Mouse (Mus musculus) stomach, embryonic 14.5 days (tissue): Measurements from ENCODE around the gene Mta3. TPM values are rescaled to one million over a fixed set of nuclear protein-coding genes. Genes with fewer than 3 reads are reported as not detected.
A peak's percentile ranks its signal among the peaks of the same experiment; 100 is the strongest.

Source experiments
- ATAC-seq: fragments of 200-750 bp; cut with Nextera tagmentation; 2 replicates; pipeline ENCODE4 v1.8.0; 2017; ENCODE audit warnings: low read depth, moderate TSS enrichment; ENCODE audit not compliant: insufficient number of reproducible peaks, insufficient read depth, low FRiP score
- H3K27ac ChIP-seq: fragments of 300-500 bp; sonication (generic); 2 replicates; pipeline ENCODE4 v1.5.1; 2014; ENCODE audit warnings: mild to moderate bottlenecking, low read length, moderate library complexity, mixed read lengths
- H3K27me3 ChIP-seq: fragments of 300-500 bp; sonication (generic); 2 replicates; pipeline ENCODE4 v1.6.1; 2014; ENCODE audit warnings: low read length, control low read depth, mixed read lengths; ENCODE audit not compliant: control insufficient read depth, insufficient read depth
- H3K36me3 ChIP-seq: fragments of 300-500 bp; sonication (generic); 2 replicates; pipeline ENCODE4 v1.6.1; 2014; ENCODE audit warnings: mild to moderate bottlenecking, control low read depth, low read length, moderate library complexity, mixed read lengths; ENCODE audit not compliant: control insufficient read depth, insufficient read depth
- H3K4me1 ChIP-seq: fragments of 300-500 bp; sonication (generic); 2 replicates; pipeline ENCODE4 v1.6.1; 2014; ENCODE audit warnings: low read length, control low read depth, mixed read lengths; ENCODE audit not compliant: control insufficient read depth, insufficient read depth
- H3K4me2 ChIP-seq: fragments of 300-500 bp; sonication (generic); replicated peaks from 2 replicates; pipeline ENCODE4 v1.6.1; 2014; ENCODE audit warnings: low read depth, low read length, control low read depth
- H3K4me3 ChIP-seq: fragments of 300-500 bp; sonication (generic); 2 replicates; pipeline ENCODE4 v1.5.1; 2014; ENCODE audit warnings: low read depth, low read length, control low read depth
- H3K9ac ChIP-seq: fragments of 300-500 bp; sonication (generic); replicated peaks from 2 replicates; pipeline ENCODE4 v1.6.1; 2014; ENCODE audit warnings: low read depth, mild to moderate bottlenecking, control low read depth, low read length, moderate library complexity, mixed read lengths
- H3K9me3 ChIP-seq: fragments of 300-500 bp; sonication (generic); 2 replicates; pipeline ENCODE4 v1.6.1; 2016; ENCODE audit warnings: low read depth, low read length, control low read depth; ENCODE audit not compliant: control insufficient read depth
- WGBS: fragments of 180-500 bp; shearing (Covaris S2); extraction: QIAGEN DNeasy Blood & Tissue Kit; methylation state at CpG from one replicate; pipeline ENCODE4 v1.1.7; 2014; 5-methylcytosine and 5-hydroxymethylcytosine counted together
- polyA plus RNA-seq: library from polyadenylated mRNA; unstranded; fragments of >200 nt; fragmentation: Nextera tagmentation; extraction: Ambion mirVana; gene quantifications from 2 replicates; pipeline ENCODE4 v1.2.1, GENCODE M21; 2014

Mta3 gene
- polyA plus RNA-seq, 1 experiment from 2014 or later = 38.1 TPM

DNA sequence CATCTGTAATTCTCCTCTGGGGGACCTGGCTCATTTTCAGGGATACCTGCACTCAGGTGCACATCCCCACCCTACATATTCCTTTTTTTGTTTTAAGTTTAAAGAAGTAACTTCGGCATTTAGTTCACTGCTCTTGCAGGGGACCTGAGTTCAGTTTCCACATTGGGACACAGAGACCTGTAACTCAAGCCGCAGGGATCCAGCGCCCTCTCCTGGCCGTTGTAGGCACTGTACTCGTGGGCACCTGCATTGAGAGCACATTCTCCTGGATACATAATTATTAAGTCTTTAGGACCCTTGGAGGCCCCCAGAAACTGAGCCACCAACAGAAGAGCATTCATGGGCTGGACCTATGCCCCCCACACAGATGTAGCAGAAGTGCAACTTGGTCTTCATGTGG, 26.8 kb downstream of the Mta3 start:
- no peak overlapping the region for H3K9ac ChIP-seq
- H3K36me3 ChIP-seq = no peaks in the 10 kb centered on the region
- H3K4me2 ChIP-seq = no peak overlapping the region
- no peaks in the 10 kb centered on the region for H3K9me3 ChIP-seq
- H3K4me3 ChIP-seq = no peak overlapping the region
- 43% methylated on average over 5 of the region's 5 CpGs for WGBS
- H3K27me3 ChIP-seq = no peaks in the 10 kb centered on the region
- no peak overlapping the region for H3K27ac ChIP-seq
- 0 out of 2 replicates have a peak, but pooled peaks cover 8% of the 10 kb centered on the region for H3K4me1 ChIP-seq
- no peak for ATAC-seq

DNA sequence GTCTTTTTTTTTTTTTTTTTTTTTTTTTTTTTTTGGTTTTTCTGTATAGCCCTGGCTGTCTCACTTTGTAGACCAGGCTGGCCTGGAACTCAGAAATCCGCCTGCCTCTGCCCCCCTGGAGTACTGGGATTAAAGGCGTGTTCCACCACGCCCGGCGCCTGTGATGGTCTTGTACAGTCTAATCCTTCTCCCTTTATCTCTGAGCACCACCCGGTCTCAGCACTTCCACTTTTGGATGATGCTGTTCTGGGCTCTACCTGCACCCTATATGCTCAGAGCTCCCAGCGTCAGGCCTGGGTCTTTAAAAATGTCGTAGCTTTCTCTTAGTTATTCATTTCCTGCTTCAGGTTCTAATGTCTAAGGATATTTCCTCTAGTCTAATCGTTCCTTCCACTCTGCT, 30.7 kb downstream of the Mta3 start:
- Histone ChIP-seq H3K4me3 (no peak overlapping the region), H3K4me2 (no peak overlapping the region), H3K9ac (no peak overlapping the region), H3K36me3 (no peaks in the 10 kb centered on the region), H3K4me1 (peaks cover 8% of the 10 kb centered on the region; the same call in 1 of the 2 replicates), H3K27me3 (no peaks in the 10 kb centered on the region), H3K27ac (no peak overlapping the region), H3K9me3 (no peaks in the 10 kb centered on the region)
- WGBS = 87% methylated on average over 9 of the region's 9 CpGs
- ATAC-seq = no peak; the same call in 1 of the 2 replicates

- H3K4me3 ChIP-seq = no peak overlapping the region
- no peaks in the 10 kb centered on the region for H3K9me3 ChIP-seq
- peaks cover 4% of the 10 kb centered on the region; the same call in 1 of the 2 replicates for H3K4me1 ChIP-seq
- WGBS = 81% methylated on average over 8 of the region's 8 CpGs
- no peaks in the 10 kb centered on the region for H3K27me3 ChIP-seq
- ATAC-seq = 0 out of 2 replicates have a peak, but pooled peaks have one; percentile 18
- no peak overlapping the region for H3K4me2 ChIP-seq
- H3K36me3 ChIP-seq = no peaks in the 10 kb centered on the region
- H3K27ac ChIP-seq = no peak overlapping the region
- H3K9ac ChIP-seq = no peak overlapping the region
Observed at GRCm38 (mm10) chr17:83737775-83738174, 31.8 kb downstream of the Mta3 start.

DNA sequence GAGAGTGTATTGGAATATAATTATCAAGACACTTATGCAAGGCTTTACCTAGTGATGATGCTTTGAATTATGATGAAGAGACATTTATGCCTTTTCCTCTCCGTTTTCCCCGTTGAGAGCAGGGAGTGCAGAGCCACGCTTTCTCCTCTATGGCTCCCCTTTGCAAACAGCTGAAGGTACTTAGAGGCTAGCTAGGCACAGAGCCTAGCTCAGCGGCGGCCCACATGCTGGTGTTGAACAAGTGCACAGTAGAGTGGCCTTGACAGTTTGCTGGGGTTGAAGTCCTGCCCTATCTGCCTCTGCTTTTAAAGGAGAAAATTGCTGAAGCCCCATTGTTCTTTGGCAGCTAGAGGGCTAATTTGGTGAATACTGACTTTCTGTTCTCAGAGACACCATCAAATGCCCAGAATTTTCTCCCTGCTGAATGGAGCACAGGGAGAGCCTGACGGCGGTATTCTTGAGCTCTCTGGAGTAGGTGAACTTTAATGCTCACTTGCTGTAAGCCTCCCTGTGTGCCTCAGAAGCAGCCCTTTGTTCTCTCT, 34.2 kb downstream of the Mta3 start:
- 81% methylated on average over 7 of the region's 7 CpGs for WGBS
- Histone ChIP-seq H3K9ac (no peak overlapping the region), H3K27ac (no peak overlapping the region), H3K9me3 (peaks cover 5% of the 10 kb centered on the region; the same call in 1 of the 2 replicates), H3K4me3 (no peak overlapping the region), H3K27me3 (no peaks in the 10 kb centered on the region), H3K4me1 (peaks cover 4% of the 10 kb centered on the region; the same call in 1 of the 2 replicates), H3K36me3 (peaks cover 3% of the 10 kb centered on the region; the same call in 1 of the 2 replicates), H3K4me2 (no peak overlapping the region)
- ATAC-seq = no peak

DNA sequence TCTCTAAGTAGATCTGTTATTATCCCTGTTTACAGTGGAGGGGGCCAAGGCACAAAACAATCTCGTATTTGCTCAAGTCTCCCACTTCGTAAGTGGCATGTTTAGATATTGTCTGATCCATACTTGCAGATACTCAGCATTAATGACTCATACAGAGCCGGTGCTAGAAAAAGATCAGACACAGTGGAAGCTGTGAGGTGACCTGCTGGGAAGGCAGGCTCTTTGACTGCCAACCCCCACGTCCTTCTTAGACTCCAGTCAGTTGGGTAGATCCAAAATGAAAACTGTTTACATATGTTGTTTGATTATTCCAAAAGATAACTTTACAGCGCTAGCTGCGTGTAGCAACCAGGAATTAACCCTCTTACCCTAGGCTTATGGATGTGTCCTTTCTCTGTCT, 35.3 kb downstream of the Mta3 start:
- H3K4me3 ChIP-seq = no peak overlapping the region
- H3K4me2 ChIP-seq = no peak overlapping the region
- H3K9me3 ChIP-seq = peaks cover 5% of the 10 kb centered on the region; the same call in 1 of the 2 replicates
- ATAC-seq = no peak
- 42% methylated on average over 6 of the region's 6 CpGs for WGBS
- H3K27me3 ChIP-seq = no peaks in the 10 kb centered on the region
- no peak overlapping the region for H3K27ac ChIP-seq
- peaks cover 5% of the 10 kb centered on the region; the same call in 1 of the 2 replicates for H3K36me3 ChIP-seq
- peaks cover 4% of the 10 kb centered on the region; the same call in 1 of the 2 replicates for H3K4me1 ChIP-seq
- no peak overlapping the region for H3K9ac ChIP-seq

DNA sequence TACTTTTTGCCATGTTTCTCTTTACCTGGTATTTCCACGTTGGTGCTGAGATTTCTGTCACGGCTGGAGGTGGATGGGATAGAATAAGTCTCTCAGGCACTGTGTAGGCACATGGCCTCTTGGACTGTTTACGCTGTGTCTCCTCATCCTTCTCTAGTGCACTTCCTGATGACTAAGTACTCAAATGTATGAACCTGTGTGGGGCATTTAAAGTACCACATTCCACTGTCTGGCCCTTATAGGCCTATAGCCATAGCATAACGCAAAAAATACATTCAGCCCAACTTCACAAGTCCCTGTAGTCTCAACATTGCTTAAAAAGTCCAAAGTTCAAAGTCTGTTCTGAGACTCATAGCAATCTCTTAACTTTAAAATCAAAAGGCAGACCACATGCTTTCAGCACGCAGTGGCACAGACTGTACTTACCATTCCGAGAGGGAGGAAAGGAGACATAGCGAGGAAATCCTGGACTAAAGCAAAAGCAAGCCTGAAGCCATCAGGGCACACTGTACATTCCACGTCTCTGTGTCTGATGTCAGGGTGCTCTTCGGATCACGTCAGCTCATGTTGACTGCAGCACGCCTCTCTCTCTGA, 38.4 kb downstream of the Mta3 start:
- ATAC-seq = no peak
- peaks cover 5% of the 10 kb centered on the region; the same call in 1 of the 2 replicates for H3K36me3 ChIP-seq
- H3K4me2 ChIP-seq = no peak overlapping the region
- no peaks in the 10 kb centered on the region for H3K27me3 ChIP-seq
- no peak overlapping the region for H3K4me3 ChIP-seq
- H3K27ac ChIP-seq = no peak overlapping the region
- peaks cover 4% of the 10 kb centered on the region; the same call in 1 of the 2 replicates for H3K4me1 ChIP-seq
- peaks cover 5% of the 10 kb centered on the region; the same call in 1 of the 2 replicates for H3K9me3 ChIP-seq
- H3K9ac ChIP-seq = no peak overlapping the region
- WGBS = 93% methylated on average over 11 of the region's 11 CpGs

GRCm38 (mm10) chr17:83747405-83748160, 41.6 kb downstream of the Mta3 start:
- Histone ChIP-seq H3K4me3 (no peak overlapping the region), H3K9ac (no peak overlapping the region), H3K27me3 (no peaks in the 10 kb centered on the region), H3K4me2 (no peak overlapping the region), H3K36me3 (peaks cover 5% of the 10 kb centered on the region; the same call in 1 of the 2 replicates), H3K27ac (no peak overlapping the region), H3K4me1 (no peaks in the 10 kb centered on the region), H3K9me3 (peaks cover 5% of the 10 kb centered on the region; the same call in 1 of the 2 replicates)
- WGBS = 86% methylated on average over 10 of the region's 10 CpGs
- ATAC-seq = no peak

DNA sequence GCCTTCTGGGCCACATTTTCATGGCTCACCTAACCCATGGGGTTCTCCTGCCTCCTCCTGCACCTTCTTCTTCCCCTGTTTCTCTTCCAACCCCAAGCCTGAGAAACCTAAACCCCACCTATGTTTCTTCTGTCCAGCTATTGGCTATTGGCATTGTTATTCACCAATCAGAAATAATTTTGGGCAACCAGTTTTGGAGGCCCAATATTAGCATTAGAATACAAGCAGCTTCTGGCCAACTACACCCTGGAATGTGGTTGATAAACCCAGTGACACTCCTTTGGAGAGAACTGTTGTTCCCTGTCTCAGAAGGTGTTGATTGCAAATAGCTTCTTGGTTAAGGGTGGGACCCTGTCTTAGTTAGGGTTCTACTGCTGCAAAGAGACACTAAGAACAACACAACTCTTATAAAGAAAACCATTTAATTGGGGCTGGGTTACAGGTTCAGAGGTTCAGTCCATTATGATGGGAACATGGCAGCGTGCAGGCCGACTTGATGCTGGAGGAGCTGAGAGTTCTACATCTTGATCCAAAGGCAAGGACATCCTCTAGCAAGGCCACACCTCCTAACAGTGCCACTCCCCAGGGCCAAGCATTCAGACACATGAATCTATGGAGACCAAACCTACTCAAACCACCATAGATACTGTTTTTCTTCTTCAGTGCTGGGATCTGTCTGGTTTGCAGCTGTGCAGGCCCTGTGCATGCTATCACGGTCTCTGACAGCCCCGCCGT, 44.4 kb downstream of the Mta3 start:
- no peaks in the 10 kb centered on the region for H3K4me1 ChIP-seq
- H3K4me3 ChIP-seq = no peak overlapping the region
- H3K9ac ChIP-seq = no peak overlapping the region
- H3K27me3 ChIP-seq = no peaks in the 10 kb centered on the region
- H3K27ac ChIP-seq = no peak overlapping the region
- WGBS = 76% methylated on average over 5 of the region's 5 CpGs
- no peaks in the 10 kb centered on the region for H3K9me3 ChIP-seq
- no peaks in the 10 kb centered on the region; the same call in 1 of the 2 replicates for H3K36me3 ChIP-seq
- no peak overlapping the region for H3K4me2 ChIP-seq
- ATAC-seq = no peak
